Mouse (Mus musculus): Measurements from ENCODE around the gene Txndc5.

- no peak for TF ChIP-seq CTCF (IDR thresholded peaks at IDR 0.05)
- TF ChIP-seq POLR2A (IDR thresholded peaks at IDR 0.05; ENCODE audit: insufficient read depth, low read depth, low read length), result no peak
- no peak for TF ChIP-seq EP300 (IDR thresholded peaks at IDR 0.05; ENCODE audit: insufficient read depth, low read depth, low read length)
Observed at GRCm38 (mm10) chr13:38526116-38526515, 2.5 kb downstream of the Txndc5 start.

All from heart, adult 2 months (tissue).